Mouse (Mus musculus) lung, postnatal 0 days (tissue): ENCODE results near the gene Kcnh4.
"Not testable (repeated sequence)": the region's sequence is repeated elsewhere in the genome, so short reads cannot be mapped to it uniquely, and the experiment has no call there.

Source experiments
- CTCF ChIP-seq: IDR thresholded peaks from 2 replicates; pipeline ENCODE4 v1.5.1; 2016; ENCODE audit warnings: antibody characterized with exemption, mild to moderate bottlenecking
- EP300 ChIP-seq: IDR thresholded peaks from 2 replicates; pipeline ENCODE4 v1.6.1; 2016; ENCODE audit warnings: antibody characterized with exemption, mild to moderate bottlenecking, control low read depth

DNA sequence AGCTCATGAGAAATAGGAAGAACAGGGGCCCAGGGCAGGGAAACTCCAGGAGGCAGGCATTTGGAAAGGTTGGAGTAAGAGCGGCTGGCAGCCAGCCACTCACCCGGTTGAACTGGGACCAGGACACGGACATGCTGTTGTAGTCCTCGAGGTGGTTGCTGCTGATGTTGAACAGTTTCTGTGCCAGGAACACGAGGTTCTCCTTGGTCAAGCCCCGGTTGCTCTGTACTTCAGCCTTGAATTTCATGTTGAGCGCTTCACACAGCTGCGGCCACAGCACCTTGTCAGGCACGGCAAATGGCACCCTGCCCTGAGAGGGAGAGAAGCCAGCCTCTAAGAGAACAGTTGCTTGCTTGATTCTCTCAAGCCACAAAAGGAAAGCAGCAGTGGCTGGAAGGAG, 30.9 kb upstream of the Kcnh4 start:
- TF ChIP-seq CTCF, EP300: not testable (repeated sequence)
